Mouse (Mus musculus): ENCODE data around the gene Itih5.

GRCm38 (mm10) chr2:10242970-10243369, 89.6 kb downstream of the Itih5 start:
- TF ChIP-seq CTCF (IDR thresholded peaks at IDR 0.05; ENCODE audit: control insufficient read depth, insufficient read depth, insufficient read length) (no peak), USF1 (IDR thresholded peaks at IDR 0.05; ENCODE audit: low read depth) (no peak), MYOG (IDR thresholded peaks at IDR 0.05; ENCODE audit: control insufficient read depth, extremely low read depth, insufficient read length) (no peak), MYOD1 (IDR thresholded peaks at IDR 0.05; ENCODE audit: control insufficient read depth, insufficient read length, low read depth) (no peak)

Measured in C2C12 (cell line).